Mouse (Mus musculus) 3134 (cell line): ENCODE measurements at regions not wholly inside any gene's neighbourhood (a gene's known extent, or its start where the extent isn't known, plus 50 kb on each side); places are given as distances from the start of the nearest gene placed in this dataset.

Experiments
- DNase-seq: peaks from one replicate; pipeline ENCODE4 v3.0.0-alpha.2; 2011; ENCODE audit warnings: low spot score; ENCODE audit not compliant: insufficient read length; ENCODE audit errors: extremely low read depth

DNA sequence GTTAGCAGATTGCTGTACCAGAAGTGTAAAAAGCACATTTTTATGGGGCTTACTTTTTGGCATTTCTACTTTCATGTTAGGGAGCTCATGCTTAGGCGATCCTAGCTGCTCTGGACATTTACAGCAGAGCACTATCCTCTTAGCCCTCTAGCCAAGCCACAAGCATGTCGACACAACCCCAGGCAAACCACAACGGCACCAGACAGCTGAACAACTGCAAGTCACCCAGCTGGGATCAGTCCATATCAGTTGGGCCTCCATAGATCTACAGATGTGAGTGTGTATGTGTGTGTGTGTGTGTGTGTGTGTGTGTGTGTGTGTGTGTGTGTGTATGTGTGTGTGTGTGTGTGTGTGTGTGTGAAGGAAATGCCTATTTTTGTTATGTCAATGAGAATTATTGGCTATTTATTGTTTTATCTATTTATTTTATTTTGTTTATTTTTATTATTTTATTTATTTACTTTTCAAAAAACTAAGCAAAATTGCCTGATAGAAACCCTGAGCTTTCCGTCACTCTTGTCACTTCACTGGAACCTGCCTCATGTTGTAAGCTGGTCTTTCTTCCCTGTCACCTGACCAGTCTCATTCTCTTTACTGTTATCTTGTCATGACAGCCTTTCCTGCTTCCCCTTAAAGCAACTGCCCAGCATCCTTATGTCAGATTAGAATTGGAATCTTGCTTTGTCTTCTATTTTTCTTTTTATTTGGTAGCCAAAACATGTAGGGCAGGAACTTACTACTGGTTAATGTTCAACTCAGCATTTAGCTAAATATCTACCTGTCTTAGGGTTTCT is 208.2 kb downstream of the Mex3b start:
- DNase-seq: peak; percentile 16

GRCm38 (mm10) chr7:83077035-83077918 is 210.1 kb downstream of the Mex3b start:
- DNase-seq: no peak

DNA sequence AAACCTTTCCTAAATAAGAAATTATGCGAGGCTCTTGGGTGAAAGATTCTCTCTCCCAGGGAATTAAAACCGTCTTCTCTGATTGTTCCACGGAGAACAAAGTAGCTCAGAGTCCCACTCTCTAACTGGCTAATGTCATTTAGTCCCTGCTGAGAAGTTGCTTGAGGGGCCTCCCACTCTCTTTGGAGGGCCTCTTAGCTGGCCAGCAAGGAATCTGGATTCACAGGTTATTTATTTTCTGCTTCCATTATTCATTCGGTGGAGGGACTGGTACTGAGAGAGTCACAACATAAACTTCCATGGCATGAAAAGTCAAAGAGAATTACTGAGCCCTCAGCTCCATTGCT is 210.8 kb downstream of the Mex3b start:
- no peak for DNase-seq

DNA sequence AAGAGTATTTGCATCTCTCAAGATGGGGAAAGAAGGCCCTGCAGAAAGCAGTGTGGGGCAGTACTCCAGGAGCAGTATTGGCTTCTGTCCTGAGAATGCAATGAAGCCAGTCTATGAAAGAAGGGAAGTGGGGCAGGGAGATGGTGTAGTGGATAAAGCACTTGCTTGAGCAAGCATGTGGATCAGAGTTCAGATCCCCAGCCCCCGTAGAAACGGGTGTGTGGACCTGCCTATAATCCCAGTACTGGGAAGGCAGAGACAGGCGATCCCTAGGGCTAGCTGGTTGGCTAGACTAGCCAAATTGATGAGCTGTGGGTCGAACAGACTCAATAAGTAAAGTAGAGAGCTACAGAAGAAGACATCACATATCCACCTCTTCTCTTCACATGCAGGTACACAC is 211.6 kb downstream of the Mex3b start:
- no peak for DNase-seq

- DNase-seq: no peak
Observed at GRCm38 (mm10) chr7:83079842-83080241, 212.7 kb downstream of the Mex3b start.

DNA sequence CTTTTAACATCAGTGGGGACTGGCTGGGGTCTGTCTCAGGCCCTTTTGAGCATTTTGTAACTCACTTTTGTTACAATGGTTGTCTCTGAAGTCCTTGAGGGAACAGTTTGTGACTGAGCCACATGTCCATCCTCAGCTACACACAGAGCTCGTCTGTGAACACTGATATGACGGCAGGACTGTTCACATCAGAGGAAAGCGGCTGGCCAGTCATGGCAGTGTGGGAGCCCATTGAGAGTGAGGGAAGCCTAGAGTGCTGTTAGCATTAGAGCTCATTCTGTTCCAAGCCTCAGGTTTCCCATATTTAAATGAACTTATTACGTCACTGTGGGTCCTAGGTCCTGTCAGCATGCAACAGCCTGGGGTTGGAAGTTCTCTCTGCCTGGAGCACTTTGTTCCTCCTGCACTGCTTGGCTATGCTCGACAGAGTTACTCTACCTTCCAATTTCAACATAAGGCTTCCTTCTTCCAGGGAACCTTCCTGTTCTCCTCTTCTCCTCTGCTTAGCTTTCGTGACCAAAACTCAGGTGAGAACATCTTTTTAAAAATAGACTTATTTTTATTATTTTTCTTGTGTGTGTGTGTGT is 217.5 kb downstream of the Mex3b start:
- no peak for DNase-seq

DNA sequence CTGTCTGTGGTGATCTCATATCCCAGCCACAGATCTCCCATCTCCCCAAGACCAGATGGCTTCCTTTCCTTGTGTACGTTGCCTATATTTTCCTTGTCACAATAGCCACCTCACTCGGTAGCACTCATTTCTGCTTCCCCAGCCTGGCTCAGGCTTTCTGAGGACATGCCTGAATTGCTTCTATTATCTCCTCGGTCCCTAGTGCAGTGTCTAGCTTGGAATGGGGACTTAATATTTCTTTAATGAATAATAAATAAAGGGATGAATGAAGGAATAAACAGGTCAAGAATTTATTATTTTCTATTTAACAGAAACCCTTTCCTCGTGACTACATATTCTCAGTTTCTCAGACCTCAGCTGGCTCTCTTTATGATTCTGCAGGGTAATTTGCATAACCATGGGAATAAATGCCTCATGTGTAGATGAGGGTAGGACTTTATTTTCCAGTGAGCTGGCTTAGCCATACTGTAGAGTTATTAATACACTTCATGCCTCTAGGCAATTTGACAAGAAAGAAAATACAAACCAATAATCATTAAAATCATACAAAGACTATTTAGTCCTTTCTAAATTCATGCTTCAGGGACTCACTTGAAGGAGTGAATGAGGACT is 218.5 kb downstream of the Mex3b start:
- no peak for DNase-seq

GRCm38 (mm10) chr7:83087408-83087807 is 220.3 kb downstream of the Mex3b start:
- DNase-seq: no peak

- DNase-seq: no peak
Observed at GRCm38 (mm10) chr7:83088125-83088524, 221.0 kb downstream of the Mex3b start.

- DNase-seq: no peak
Observed at GRCm38 (mm10) chr7:83089330-83089982, 222.3 kb downstream of the Mex3b start.

DNA sequence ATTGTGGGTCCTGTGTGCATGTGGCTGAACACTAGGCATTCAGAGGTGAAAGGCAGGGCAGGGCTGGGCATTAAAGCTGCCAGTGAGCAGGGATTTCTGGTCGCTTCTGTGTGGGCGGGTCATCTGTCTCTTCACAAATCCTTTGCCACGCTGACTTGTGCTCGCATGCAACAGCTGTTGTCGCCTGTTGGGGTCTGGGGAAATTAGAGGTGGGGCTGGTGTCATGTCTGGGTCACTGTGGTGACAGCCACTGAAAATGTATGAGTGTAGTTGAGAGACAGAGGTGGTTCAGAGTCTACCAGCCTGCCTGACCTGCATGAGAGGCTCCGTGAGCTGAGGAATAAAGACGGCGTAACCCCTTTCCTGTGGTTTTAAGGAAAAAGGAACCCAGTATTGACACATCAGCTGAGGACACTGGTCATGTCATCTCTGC is 226.8 kb downstream of the Mex3b start:
- no peak for DNase-seq

DNA sequence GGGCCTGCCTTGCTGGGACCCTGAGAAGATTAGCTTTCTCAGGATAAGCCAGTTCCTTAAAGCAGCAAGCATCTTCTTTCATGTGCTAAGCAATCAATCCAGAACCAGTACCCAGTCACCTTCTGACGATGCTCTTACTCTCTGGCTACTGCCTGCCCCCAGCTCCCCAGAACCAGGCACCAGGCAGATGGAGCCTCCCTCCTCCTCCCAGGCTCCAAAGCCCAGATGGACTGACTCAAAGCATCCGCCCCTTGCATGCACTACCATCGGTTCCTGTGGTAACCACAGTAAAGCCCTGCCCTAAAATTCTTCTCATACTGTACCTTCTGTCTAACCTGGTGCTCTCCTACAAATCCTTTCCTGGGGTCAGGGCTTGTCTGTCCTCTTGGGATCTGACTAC is 227.8 kb downstream of the Mex3b start:
- no peak for DNase-seq

DNA sequence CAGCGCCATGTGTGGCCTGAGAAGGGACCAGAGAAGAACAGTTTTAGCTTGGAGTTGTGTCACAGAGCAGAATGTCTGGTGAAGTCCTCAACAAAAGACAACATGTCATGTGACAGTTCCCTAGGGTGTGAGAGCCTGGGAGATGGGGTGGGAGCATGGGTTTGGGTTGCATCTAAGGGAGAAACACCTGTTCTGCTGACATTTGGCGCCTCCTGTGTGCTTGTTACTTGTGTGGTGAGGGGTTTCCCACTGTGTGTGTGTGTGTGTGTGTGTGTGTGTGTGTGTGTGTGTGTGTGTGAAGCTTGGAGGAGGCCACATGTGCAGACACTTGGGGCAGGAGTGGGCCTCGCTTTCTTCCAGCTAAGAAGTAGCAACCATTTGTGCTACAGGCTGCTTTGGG is 228.5 kb downstream of the Mex3b start:
- DNase-seq: no peak

DNA sequence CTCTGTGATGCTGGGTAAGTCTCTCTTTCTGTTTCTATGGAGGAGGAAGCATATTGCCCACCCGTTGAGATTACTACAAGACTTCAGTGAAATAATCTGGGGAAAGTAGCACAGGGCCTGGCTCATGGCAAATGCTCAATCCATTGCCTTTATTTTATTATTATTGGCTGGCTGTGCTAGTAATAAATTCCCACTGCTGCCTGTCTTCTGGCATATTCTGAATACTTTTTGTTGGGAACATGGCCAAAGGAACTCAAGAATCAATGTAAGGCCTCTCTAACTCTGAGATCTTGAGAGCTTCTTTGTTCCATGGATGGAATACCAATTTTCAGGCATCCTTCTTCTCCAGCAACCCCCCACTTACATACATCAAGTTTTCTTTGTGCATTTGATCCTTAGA is 237.3 kb downstream of the Mex3b start:
- no peak for DNase-seq

DNA sequence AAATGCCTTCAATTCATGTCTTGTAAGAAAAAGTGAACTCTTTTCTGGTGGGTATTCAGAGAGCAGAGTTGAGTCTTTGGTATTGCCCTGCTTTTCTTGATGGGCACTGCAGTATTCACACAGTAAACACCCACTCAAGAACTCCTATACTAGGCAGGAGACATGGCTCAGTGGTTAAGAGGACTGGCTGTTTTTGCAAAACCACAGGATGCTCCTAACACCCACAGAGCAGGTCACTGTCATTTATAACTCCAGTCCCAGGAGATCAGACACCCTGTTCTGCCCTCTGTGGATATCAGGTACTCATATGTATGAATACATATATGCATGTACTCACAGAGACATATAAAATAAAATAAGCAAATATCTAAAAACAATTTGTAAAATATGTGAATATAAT is 238.5 kb downstream of the Mex3b start:
- no peak for DNase-seq

GRCm38 (mm10) chr7:83111217-83111823 is 244.2 kb downstream of the Mex3b start:
- no peak for DNase-seq

DNA sequence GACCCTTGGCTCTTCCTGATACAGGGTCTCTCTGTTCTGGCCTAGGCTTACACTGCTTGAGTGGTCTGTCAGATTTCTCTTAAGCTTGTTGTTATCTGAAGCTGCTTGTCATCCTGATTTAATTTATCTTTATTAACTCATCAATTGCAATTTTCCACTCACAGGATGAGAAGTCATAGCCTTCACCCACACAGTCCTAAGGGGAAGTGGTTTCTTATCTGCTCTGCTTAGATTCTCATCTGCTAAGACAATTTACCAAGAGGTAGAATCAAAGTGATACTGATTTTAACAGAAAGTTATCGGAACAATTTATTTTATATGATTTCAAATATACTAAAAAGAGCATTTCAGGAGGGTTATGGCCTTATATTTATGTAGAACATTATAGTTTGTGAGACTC is 249.4 kb downstream of the Mex3b start:
- DNase-seq: no peak

- DNase-seq: no peak
Observed at GRCm38 (mm10) chr7:83117065-83117464, 249.9 kb downstream of the Mex3b start.

- DNase-seq: no peak
Observed at GRCm38 (mm10) chr7:83126196-83126595, 259.1 kb downstream of the Mex3b start.

DNA sequence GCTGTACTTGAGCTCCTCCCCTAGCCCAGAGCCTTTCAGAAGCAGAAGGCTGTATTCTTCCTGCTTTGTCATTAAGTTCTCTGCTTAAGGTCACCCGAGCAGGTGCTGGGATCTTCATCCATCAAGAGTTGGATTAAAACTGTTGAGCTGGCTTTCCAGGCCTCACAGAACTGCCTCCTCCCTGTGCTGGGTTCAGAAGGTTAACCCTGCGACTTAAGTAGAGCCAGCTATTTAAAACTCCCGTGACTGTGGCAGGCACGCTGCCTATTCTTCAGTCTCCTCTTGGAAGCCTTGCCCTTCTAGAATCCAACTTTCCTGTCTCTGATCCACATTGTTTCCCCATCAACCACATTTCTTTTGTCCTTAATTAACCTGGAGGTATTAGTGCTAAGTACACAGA is 273.1 kb downstream of the Mex3b start:
- no peak for DNase-seq
